Mouse (Mus musculus) liver, embryonic 11.5 days (tissue): ENCODE results near the gene Mymx. TPM values are rescaled to one million over a fixed set of nuclear protein-coding genes. Genes with fewer than 3 reads are reported as not detected.

Experiments used
- ATAC-seq: fragments of 200-750 bp; cut with Nextera tagmentation; replicated peaks from 2 replicates; pipeline ENCODE4 v1.8.0; 2017; ENCODE audit warnings: moderate number of reproducible peaks, mild to moderate bottlenecking, moderate TSS enrichment, moderate library complexity; ENCODE audit not compliant: low FRiP score
- DNase-seq: peaks from one replicate; pipeline ENCODE4 v3.0.0-alpha.2; 2017; ENCODE audit warnings: low spot score
- H3K27ac ChIP-seq: fragments of 300-500 bp; sonication (generic); 2 replicates; pipeline ENCODE4 v1.5.1; 2014; ENCODE audit warnings: mild to moderate bottlenecking, low read depth, low read length, control low read depth
- H3K27me3 ChIP-seq: fragments of 300-500 bp; sonication (generic); replicated peaks from 2 replicates; pipeline ENCODE4 v1.6.1; 2014; ENCODE audit warnings: low read length, mixed read lengths; ENCODE audit not compliant: control insufficient read depth, insufficient read depth
- H3K36me3 ChIP-seq: fragments of 300-500 bp; sonication (generic); 2 replicates; pipeline ENCODE4 v1.6.1; 2014; ENCODE audit warnings: mild to moderate bottlenecking, low read length, moderate library complexity, mixed read lengths; ENCODE audit not compliant: control insufficient read depth, insufficient read depth
- H3K4me1 ChIP-seq: fragments of 300-500 bp; sonication (generic); replicated peaks from 2 replicates; pipeline ENCODE4 v1.6.1; 2014; ENCODE audit warnings: low read length, mixed read lengths; ENCODE audit not compliant: control insufficient read depth, insufficient read depth
- H3K4me2 ChIP-seq: fragments of 300-500 bp; sonication (generic); 2 replicates; pipeline ENCODE4 v1.6.1; 2014; ENCODE audit warnings: mild to moderate bottlenecking, control low read depth, moderate library complexity
- H3K4me3 ChIP-seq: fragments of 300-500 bp; sonication (generic); 2 replicates; pipeline ENCODE4 v1.5.1; 2014; ENCODE audit warnings: low read depth, low read length, control low read depth
- H3K9ac ChIP-seq: fragments of 300-500 bp; sonication (generic); 2 replicates; pipeline ENCODE4 v1.6.1; 2014; ENCODE audit warnings: low read depth, low read length, control low read depth
- H3K9me3 ChIP-seq: fragments of 300-500 bp; sonication (generic); 2 replicates; pipeline ENCODE4 v1.6.1; 2016; ENCODE audit warnings: low read length, inconsistent platforms, mixed read lengths; ENCODE audit not compliant: control insufficient read depth
- WGBS: fragments of 180-500 bp; shearing (Covaris S2); extraction: QIAGEN DNeasy Blood & Tissue Kit; methylation state at CpG from one replicate; pipeline ENCODE4 v1.1.7; 2014; 5-methylcytosine and 5-hydroxymethylcytosine counted together
- polyA plus RNA-seq: library from polyadenylated mRNA; unstranded; fragments of >200 nt; fragmentation: Nextera tagmentation; extraction: Ambion mirVana; gene quantifications from 2 replicates; pipeline ENCODE4 v1.2.1, GENCODE M21; 2014

Gene Mymx
- polyA plus RNA-seq, 1 experiment from 2014 or later, result 1.0 TPM

GRCm38 (mm10) chr17:45556514-45557245 lies 45.2 kb downstream of the Mymx start:
- ATAC-seq (no peak), DNase-seq (no peak)
- H3K4me1 ChIP-seq, result peaks cover 18% of the 10 kb centered on the region
- no peak overlapping the region for H3K9ac ChIP-seq
- peak overlapping the region; percentile 73 for H3K4me3 ChIP-seq
- H3K27me3 ChIP-seq, result peaks cover 16% of the 10 kb centered on the region
- no peaks in the 10 kb centered on the region for H3K9me3 ChIP-seq
- no peak overlapping the region for H3K27ac ChIP-seq
- H3K36me3 ChIP-seq, result no peaks in the 10 kb centered on the region
- peak overlapping the region; percentile 100 for H3K4me2 ChIP-seq
- WGBS, result 47% methylated on average over 3 of the region's 3 CpGs

- H3K9ac ChIP-seq, result peak overlapping the region; percentile 68
- H3K27me3 ChIP-seq, result peaks cover 20% of the 10 kb centered on the region
- H3K4me3 ChIP-seq, result peak overlapping the region; percentile 73
- 3% methylated on average over 14 of the region's 14 CpGs for WGBS
- DNase-seq (no peak), ATAC-seq (no peak)
- peaks cover 18% of the 10 kb centered on the region for H3K4me1 ChIP-seq
- H3K9me3 ChIP-seq, result no peaks in the 10 kb centered on the region
- no peaks in the 10 kb centered on the region for H3K36me3 ChIP-seq
- no peak overlapping the region for H3K27ac ChIP-seq
- peak overlapping the region; percentile 100 for H3K4me2 ChIP-seq
Observed at GRCm38 (mm10) chr17:45556107-45556489, 45.8 kb downstream of the Mymx start.

- peak within 1 kb of the TSS; percentile 68 for H3K9ac ChIP-seq
- peaks cover 18% of the 10 kb centered on the region for H3K4me1 ChIP-seq
- no peaks in the 10 kb centered on the region for H3K9me3 ChIP-seq
- under 1% methylated on average over 45 of the region's 45 CpGs for WGBS
- ATAC-seq, result peak; percentile 79
- peak within 1 kb of the TSS; percentile 100 for H3K4me2 ChIP-seq
- no peaks in the 10 kb centered on the region for H3K36me3 ChIP-seq
- peak within 1 kb of the TSS; percentile 73 for H3K4me3 ChIP-seq
- no peak within 1 kb of the TSS for H3K27ac ChIP-seq
- peak; percentile 97 for DNase-seq
- peaks cover 25% of the 10 kb centered on the region for H3K27me3 ChIP-seq
Observed at GRCm38 (mm10) chr17:45555452-45556106, 46.3 kb downstream of the Mymx start, which contains the start of gene Nfkbie. TSS of gene Nfkbie (plus strand) at chr17:45555703.

GRCm38 (mm10) chr17:45554420-45554819 lies 47.5 kb downstream of the Mymx start:
- Histone ChIP-seq H3K9ac (no peak overlapping the region), H3K27ac (no peak overlapping the region), H3K9me3 (no peaks in the 10 kb centered on the region), H3K4me1 (peaks cover 18% of the 10 kb centered on the region), H3K36me3 (no peaks in the 10 kb centered on the region), H3K27me3 (peaks cover 36% of the 10 kb centered on the region), H3K4me3 (no peak overlapping the region), H3K4me2 (no peak overlapping the region)
- DNase-seq (no peak), ATAC-seq (no peak)
- 42% methylated on average over 1 of the region's 1 CpGs for WGBS

GRCm38 (mm10) chr17:45553065-45553464 lies 48.8 kb downstream of the Mymx start:
- no peaks in the 10 kb centered on the region for H3K36me3 ChIP-seq
- no peak overlapping the region for H3K4me3 ChIP-seq
- peaks cover 26% of the 10 kb centered on the region for H3K4me1 ChIP-seq
- H3K4me2 ChIP-seq, result no peak overlapping the region
- no peak for ATAC-seq
- DNase-seq, result no peak
- H3K27ac ChIP-seq, result no peak overlapping the region
- H3K9me3 ChIP-seq, result no peaks in the 10 kb centered on the region
- 79% methylated on average over 3 of the region's 3 CpGs for WGBS
- H3K27me3 ChIP-seq, result peaks cover 50% of the 10 kb centered on the region
- H3K9ac ChIP-seq, result no peak overlapping the region

- Histone ChIP-seq H3K4me3 (no peak overlapping the region), H3K27ac (no peak overlapping the region), H3K4me1 (peaks cover 26% of the 10 kb centered on the region), H3K27me3 (peaks cover 54% of the 10 kb centered on the region), H3K9me3 (no peaks in the 10 kb centered on the region), H3K36me3 (no peaks in the 10 kb centered on the region), H3K4me2 (no peak overlapping the region), H3K9ac (no peak overlapping the region)
- no peak for DNase-seq
- ATAC-seq, result peak; percentile 46; the same call in 1 of the 2 replicates
- 2% methylated on average over 8 of the region's 8 CpGs for WGBS
Observed at GRCm38 (mm10) chr17:45551816-45552451, 50.0 kb downstream of the Mymx start.

GRCm38 (mm10) chr17:45551249-45551796 lies 50.6 kb downstream of the Mymx start:
- Histone ChIP-seq H3K27ac (no peak overlapping the region), H3K36me3 (no peaks in the 10 kb centered on the region), H3K4me3 (no peak overlapping the region), H3K27me3 (peaks cover 55% of the 10 kb centered on the region), H3K9me3 (no peaks in the 10 kb centered on the region), H3K9ac (no peak overlapping the region), H3K4me2 (no peak overlapping the region), H3K4me1 (peaks cover 24% of the 10 kb centered on the region)
- 53% methylated on average over 7 of the region's 7 CpGs for WGBS
- ATAC-seq (no peak), DNase-seq (no peak)
